Mouse (Mus musculus) cerebellum, adult 2 months (tissue): ENCODE measurements around the gene Olfr970. TPM values are rescaled to one million over a fixed set of nuclear protein-coding genes. Genes with fewer than 3 reads are reported as not detected.
"Not testable (repeated sequence)": the region's sequence is repeated elsewhere in the genome, so short reads cannot be mapped to it uniquely, and the experiment has no call there.

ENCODE experiments used
- DNase-seq, 2 experiments: peaks; one replicate each; pipeline ENCODE4 v3.0.0; 2021
- H3K27ac ChIP-seq: fragments of 200-500 bp; 2 replicates; pipeline ENCODE4 v1.5.1; 2012; ENCODE audit warnings: low read length, control low read depth, inconsistent platforms; ENCODE audit not compliant: insufficient read depth
- H3K27me3 ChIP-seq: fragments of 200-500 bp; 2 replicates; pipeline ENCODE4 v1.6.1; 2012; ENCODE audit warnings: inconsistent platforms, mild to moderate bottlenecking, low read length, moderate library complexity; ENCODE audit not compliant: control insufficient read depth, insufficient read depth
- H3K4me1 ChIP-seq: fragments of 200-500 bp; 2 replicates; pipeline ENCODE4 v1.6.1; 2011; ENCODE audit warnings: low read length; ENCODE audit not compliant: control insufficient read depth, insufficient read depth
- H3K4me3 ChIP-seq: fragments of 200-500 bp; replicated peaks from 2 replicates; pipeline ENCODE3; 2011; ENCODE audit warnings: mild to moderate bottlenecking, low read depth, low read length, control low read depth; ENCODE audit not compliant: insufficient read depth
- CTCF ChIP-seq: fragments of 200-500 bp; IDR thresholded peaks from 2 replicates; pipeline ENCODE4 v1.5.1; 2011; ENCODE audit warnings: low read depth, mild to moderate bottlenecking, control low read depth, low read length, moderate library complexity, borderline replicate concordance; ENCODE audit not compliant: insufficient read depth
- POLR2A ChIP-seq: fragments of 200-500 bp; IDR thresholded peaks from 2 replicates; pipeline ENCODE4 v1.6.1; 2011; ENCODE audit warnings: low read length, control low read depth, borderline replicate concordance; ENCODE audit not compliant: insufficient read depth
- WGBS: fragments of 180-500 bp; shearing (Covaris S2); methylation state at CpG from one replicate; pipeline ENCODE4 v1.1.7; 2018; 5-methylcytosine and 5-hydroxymethylcytosine counted together
- polyA plus RNA-seq: library from polyadenylated mRNA; depleted of rRNA; stranded (reverse); fragments of >200 nt; gene quantifications from 2 replicates; pipeline ENCODE4 v1.2.3, GENCODE M21; 2012; rRNA removed

The Olfr970 gene
- not detected in 2 replicates for polyA plus RNA-seq

DNA sequence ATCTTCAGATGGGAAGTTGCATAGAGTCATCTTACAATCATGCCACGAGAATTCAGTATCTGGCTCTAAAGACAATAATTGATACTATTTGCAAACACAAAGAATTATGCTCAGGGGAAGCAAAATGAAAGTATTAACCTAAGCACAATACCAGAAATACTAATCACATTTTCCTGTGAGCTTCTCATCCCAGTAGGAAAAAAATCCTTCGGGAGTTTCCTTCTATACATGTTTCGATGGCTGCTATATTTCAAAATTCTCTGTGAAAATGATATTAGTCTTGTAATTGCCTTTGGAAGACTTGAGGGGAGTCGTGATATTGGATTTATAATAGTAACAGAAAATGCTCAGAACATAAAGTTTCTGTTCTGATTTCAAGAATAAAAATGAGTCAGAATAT lies at the start of gene Olfr970:
TSS of gene Olfr970 (plus strand) at position 301 of the 400 bp plus-strand sequence.
- TF ChIP-seq POLR2A (no peak), CTCF (no peak)
- no peaks in the 10 kb centered on the region for H3K4me1 ChIP-seq
- H3K27ac ChIP-seq, result no peak within 1 kb of the TSS
- 78% methylated on average over 4 of the region's 4 CpGs for WGBS
- H3K27me3 ChIP-seq, result no peaks in the 10 kb centered on the region
- no peak for DNase-seq
- H3K4me3 ChIP-seq, result no peak within 1 kb of the TSS

DNA sequence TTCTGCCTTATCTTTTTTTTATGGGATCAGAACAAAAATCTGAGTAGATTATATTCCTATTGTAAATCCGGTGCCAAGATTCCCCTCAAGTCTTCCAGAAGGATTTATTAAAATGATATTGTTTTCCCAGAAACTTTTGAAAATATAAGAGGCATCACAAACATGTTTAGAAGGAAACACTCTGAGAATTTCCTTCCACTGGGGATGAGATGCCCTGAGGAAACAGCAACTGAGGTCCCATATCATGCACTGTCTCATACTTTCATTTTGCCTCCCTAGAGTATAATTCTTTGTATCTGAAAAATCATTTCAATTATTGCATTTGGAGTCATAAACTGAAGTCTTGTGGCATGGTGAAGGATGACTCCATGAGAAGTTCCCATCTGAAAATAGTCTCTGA lies 25.5 kb upstream of the Olfr970 start, which contains the start of gene Olfr968:
TSS of gene Olfr968 (minus strand) at position 101 of the 400 bp plus-strand sequence.
- H3K27ac ChIP-seq, result no peak within 1 kb of the TSS
- no peaks in the 10 kb centered on the region for H3K27me3 ChIP-seq
- 85% methylated on average over 1 of the region's 1 CpGs for WGBS
- H3K4me3 ChIP-seq, result no peak within 1 kb of the TSS
- no peaks in the 10 kb centered on the region for H3K4me1 ChIP-seq
- no peak for DNase-seq
- TF ChIP-seq POLR2A (no peak), CTCF (no peak)

DNA sequence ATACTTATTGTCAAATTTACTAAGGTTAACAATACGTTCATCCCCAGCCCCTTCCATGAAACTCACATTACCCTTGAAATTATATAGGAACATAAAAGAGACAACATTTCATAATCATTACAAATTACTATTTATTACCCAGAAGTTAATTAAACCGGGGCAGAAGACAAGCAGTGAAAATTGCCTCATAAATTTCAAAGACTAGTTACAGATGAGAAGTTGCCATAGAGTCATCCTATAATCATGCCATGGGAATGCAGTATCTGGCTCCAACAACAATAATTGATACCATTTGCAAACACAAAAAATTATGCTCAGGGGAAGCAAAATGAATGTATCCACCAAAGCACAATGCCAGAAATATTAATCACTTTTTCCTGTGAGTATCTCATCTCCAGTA lies 18.1 kb upstream of the Olfr970 start, which contains the start of gene Olfr969:
TSS of gene Olfr969 (plus strand) at position 388 of the 400 bp plus-strand sequence.
- WGBS, result 77% methylated on average over 2 of the region's 2 CpGs
- DNase-seq, result no peak
- no peak for TF ChIP-seq POLR2A
- no peak for TF ChIP-seq CTCF

DNA sequence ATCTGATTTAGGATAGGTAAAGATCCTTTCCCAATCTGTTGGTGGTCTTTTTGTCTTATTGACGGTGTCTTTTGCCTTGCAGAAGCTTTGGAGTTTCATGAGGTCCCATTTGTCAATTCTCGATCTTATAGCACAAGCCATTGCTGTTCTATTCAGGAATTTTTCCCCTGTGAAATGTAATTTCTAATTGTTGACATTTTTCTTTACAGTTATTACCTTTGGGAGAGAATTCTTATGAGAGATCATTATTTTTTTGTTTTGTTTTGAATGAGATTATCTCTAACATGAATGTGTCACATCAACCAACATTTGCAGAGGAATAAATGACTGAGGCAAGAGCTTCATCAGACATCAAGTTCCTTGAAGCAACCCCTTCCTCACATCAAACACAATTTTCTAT lies 27.9 kb downstream of the Olfr970 start, which contains the start of gene Olfr971:
TSS of gene Olfr971 (plus strand) at position 301 of the 400 bp plus-strand sequence.
- not testable (repeated sequence) for H3K27me3 ChIP-seq, H3K27ac ChIP-seq, DNase-seq, H3K4me3 ChIP-seq, H3K4me1 ChIP-seq
- 88% methylated on average over 2 of the region's 2 CpGs for WGBS

More for the DNA sequence above, 18.1 kb upstream of the Olfr970 start, which contains the start of gene Olfr969:
- no peaks in the 10 kb centered on the region for H3K4me1 ChIP-seq
- no peaks in the 10 kb centered on the region for H3K27me3 ChIP-seq
- H3K27ac ChIP-seq, result no peak within 1 kb of the TSS
- no peak within 1 kb of the TSS for H3K4me3 ChIP-seq

DNA sequence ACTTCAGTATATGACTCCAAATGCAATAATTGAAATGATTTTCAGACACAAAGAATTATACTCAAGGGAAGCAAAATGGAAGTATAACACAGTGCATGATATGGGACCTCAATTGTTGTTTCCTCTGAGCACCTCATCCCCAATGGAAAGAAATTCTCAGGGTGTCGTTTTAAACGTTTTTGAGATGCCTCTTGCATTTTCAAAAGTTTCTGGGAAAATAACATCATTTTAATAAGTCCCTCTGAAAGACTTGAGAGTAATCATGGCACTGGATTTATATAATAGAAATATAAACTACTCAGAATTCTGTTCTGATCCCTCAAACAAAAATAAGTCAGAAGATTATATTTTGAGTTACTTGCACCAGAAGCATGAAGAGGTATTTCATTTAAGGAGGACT lies 57.5 kb downstream of the Olfr970 start, which contains the start of gene Olfr972:
TSS of gene Olfr972 (plus strand) at position 301 of the 400 bp plus-strand sequence.
- no peak for DNase-seq
- Histone ChIP-seq H3K27ac (no peak within 1 kb of the TSS), H3K4me1 (no peaks in the 10 kb centered on the region), H3K27me3 (no peaks in the 10 kb centered on the region), H3K4me3 (no peak within 1 kb of the TSS)
- 72% methylated on average over 2 of the region's 2 CpGs for WGBS
- no peak for TF ChIP-seq POLR2A
- no peak for TF ChIP-seq CTCF

Other genes starting within 250 kb of the Olfr970 start
- gene Olfr959, start 233.3 kb upstream of the Olfr970 start, polyA plus RNA-seq, result not detected in 2 replicates
- 8.0 and 8.5 TPM in 2 replicates for gene AW551984, start 204.5 kb upstream of the Olfr970 start, polyA plus RNA-seq
- gene Olfr148, start 198.2 kb upstream of the Olfr970 start, polyA plus RNA-seq, result not detected in 2 replicates
- gene Olfr960, start 187.5 kb upstream of the Olfr970 start, polyA plus RNA-seq, result not detected in 2 replicates
- not detected in 2 replicates for gene Olfr961, start 163.8 kb upstream of the Olfr970 start, polyA plus RNA-seq
- not detected in 2 replicates for gene Olfr963, start 141.7 kb upstream of the Olfr970 start, polyA plus RNA-seq
- not detected in 2 replicates for gene Olfr149, start 101.7 kb upstream of the Olfr970 start, polyA plus RNA-seq
- not detected in 2 replicates for gene Olfr965, start 97.5 kb upstream of the Olfr970 start, polyA plus RNA-seq
- gene Olfr150, start 77.9 kb upstream of the Olfr970 start, polyA plus RNA-seq, result not detected in 2 replicates
- not detected in 2 replicates for gene Olfr967, start 62.6 kb upstream of the Olfr970 start, polyA plus RNA-seq
- not detected in 2 replicates for gene Olfr968, start 25.6 kb upstream of the Olfr970 start, polyA plus RNA-seq
- not detected in 2 replicates for gene Olfr969, start 17.9 kb upstream of the Olfr970 start, polyA plus RNA-seq
- not detected in 2 replicates for gene Olfr971, start 28.0 kb downstream of the Olfr970 start, polyA plus RNA-seq
- gene Olfr972, start 57.6 kb downstream of the Olfr970 start, polyA plus RNA-seq, result not detected in 2 replicates
- gene Olfr229, start 98.5 kb downstream of the Olfr970 start, polyA plus RNA-seq, result not detected in 2 replicates
- gene Olfr974, start 128.6 kb downstream of the Olfr970 start, polyA plus RNA-seq, result not detected in 2 replicates
- not detected in 2 replicates for gene Olfr975, start 143.2 kb downstream of the Olfr970 start, polyA plus RNA-seq
- gene Olfr976, start 152.3 kb downstream of the Olfr970 start, polyA plus RNA-seq, result not detected in 2 replicates
- not detected in 2 replicates for gene Olfr978, start 183.3 kb downstream of the Olfr970 start, polyA plus RNA-seq
- not detected in 2 replicates for gene Olfr979, start 194.6 kb downstream of the Olfr970 start, polyA plus RNA-seq
- not detected in 2 replicates for gene Olfr980, start 200.7 kb downstream of the Olfr970 start, polyA plus RNA-seq
- gene Olfr981, start 212.6 kb downstream of the Olfr970 start, polyA plus RNA-seq, result not detected in 2 replicates